Mouse (Mus musculus) CD4-positive, CD25-positive, alpha-beta regulatory T cell, adult 2 months (primary cell): ENCODE results near the gene Vmn2r83.

Source experiments
- DNase-seq: peaks from one replicate; pipeline ENCODE4 v3.0.0-alpha.2; 2012; ENCODE audit warnings: low read depth, low spot score

The Vmn2r83 gene

DNA sequence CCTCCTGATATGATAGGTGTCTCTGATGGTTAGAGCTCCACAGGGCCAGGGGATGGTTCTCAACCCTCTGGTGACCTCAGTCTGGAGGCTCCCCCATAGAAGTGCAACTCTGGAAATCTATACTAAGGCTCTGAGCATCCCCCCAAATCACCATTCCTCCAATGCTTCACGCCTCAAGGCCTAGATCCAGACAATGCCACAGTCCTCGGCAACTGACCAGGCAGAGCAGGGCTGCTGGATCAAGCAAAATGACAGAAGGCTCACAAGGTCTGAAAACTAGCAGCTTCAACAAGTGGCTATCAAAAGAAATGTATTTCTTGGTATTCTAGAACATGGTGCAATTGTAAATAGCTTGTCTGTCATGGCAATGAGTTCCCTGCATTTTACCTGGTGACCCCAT, 69.2 kb downstream of the Vmn2r83 start:
- no peak for DNase-seq

DNA sequence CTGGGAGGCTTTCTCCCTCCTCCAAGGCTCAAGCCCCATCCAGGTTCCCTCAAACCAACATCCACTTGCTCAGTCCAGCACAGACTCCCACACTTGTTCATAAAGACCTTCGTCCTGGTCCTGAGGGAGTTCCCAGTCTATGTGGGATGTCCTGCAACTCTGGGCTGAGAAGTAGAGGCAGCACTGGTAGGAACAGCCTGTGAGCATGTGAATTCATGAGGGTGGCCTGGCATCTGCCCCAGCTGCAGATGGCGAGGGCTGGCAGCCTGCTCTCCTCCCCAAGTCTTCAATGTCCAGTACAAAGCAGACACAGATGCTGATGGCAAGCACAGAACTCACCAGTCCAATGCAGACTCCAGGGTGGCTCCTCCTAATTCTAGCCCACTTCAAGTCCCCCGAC, 69.8 kb downstream of the Vmn2r83 start:
- DNase-seq: no peak

DNA sequence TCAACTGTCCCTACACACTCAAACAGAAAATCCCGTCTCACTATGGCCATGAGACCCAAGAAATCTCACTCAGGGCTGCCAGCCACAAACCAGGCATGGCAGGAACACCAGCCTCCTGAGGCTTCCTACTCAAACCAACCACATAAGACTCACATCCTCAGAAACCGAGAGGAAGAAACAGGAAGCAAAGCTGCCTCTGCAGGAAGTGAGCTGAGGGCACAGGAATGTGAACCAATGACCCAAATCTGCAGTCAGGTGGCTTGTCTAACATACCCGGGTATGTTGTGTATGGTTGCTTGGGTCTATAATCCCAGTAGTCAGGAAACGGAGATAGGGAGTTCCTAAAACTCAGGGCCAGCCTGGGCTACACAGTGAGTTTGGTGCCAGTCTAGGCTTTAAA, 70.3 kb downstream of the Vmn2r83 start:
- no peak for DNase-seq

DNA sequence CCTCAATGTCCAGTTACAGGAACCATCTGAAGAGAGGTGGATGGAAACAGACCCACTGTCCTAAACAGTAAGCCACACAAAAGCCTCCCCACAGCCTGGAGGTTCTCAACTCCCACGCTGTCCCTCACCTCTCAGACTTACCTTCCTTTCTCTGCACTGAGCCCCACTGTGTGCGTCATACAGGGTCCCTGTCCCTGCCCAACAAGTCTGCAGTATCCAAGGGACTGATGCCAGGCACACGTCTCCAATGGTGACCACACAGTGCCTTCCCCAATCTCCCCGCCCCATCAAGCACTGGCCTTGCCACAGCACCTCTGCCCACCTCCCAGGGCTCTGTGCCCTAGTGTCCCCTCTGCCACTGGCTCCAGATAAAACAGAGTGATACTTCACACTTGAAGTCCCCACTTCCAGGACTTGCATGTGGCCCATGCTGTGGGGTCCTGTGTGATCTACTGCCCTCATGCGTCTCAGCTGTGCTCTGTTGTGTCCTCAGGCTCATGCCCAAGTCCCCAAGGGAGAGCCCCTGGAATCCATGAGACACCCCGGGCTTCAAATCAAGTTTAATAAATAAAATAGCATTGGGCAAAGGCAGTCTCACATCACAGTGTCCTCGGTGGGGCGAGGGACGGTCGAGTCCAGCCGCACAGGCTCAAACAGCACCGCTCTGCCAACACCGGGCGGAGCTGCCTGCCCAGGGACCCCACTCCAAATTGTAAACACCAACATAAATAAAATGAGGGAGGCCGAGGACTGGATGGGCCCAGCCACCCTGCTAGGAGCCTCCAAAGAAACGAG, 71.4 kb downstream of the Vmn2r83 start:
- DNase-seq: no peak

DNA sequence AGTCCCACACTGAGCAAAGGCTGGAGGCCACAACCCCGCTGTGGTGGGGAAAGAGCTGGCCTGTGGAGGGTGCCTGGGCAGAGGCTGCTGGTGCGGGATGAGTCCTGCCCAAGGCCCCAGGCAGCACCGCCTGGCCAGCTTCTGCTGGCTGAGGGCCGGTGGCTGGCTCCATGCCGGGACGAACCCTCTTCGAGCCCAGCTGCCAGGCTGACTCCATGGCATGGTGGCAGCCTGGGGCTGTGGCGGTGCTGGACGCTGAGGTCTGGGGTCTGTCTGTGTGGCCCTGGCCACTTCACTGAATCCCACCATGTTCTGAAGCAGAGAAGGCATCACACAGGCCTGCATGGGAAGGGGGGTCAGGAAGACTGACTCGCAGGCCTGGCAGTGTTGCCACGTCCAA, 72.2 kb downstream of the Vmn2r83 start:
- DNase-seq: no peak

DNA sequence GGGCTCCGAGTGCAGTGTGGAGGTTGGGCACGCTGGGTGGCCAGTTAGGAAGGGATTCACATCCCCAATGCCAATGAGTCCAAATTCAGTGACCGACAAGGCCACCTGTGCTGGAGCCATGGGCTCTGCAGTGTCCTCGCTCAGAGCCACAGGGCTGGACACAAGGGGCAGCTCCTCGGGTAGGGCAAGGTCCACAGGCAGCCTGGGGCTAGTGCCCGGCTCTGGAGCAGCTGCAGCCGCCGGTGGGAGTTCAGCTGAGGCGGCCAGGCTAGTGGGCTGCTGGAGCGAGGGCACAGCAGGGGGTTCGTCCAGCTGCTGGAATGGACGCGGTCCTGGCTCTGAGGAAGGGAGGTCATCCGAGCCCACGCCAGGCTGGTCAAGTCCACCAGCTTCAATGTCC, 73.0 kb downstream of the Vmn2r83 start:
- no peak for DNase-seq

DNA sequence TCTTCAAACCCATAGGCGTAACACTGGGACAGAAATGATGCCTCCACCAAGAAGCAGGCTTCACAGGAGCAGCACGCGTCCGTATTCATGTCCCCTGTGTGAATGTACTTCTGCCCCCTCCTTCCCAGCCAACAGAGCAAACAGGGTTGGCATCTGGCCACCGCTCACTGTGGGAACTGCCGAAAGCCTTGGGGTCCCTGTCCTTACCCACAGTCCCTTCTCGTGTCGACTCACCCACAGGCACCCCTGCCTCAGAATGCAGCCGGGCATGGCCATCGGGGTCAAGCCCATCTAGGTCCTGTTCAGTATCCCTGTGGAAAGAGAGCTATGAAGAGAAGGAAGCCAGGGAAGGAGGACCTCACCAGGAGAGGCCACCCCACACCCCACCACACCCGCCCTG, 73.6 kb downstream of the Vmn2r83 start:
- no peak for DNase-seq
